Mouse (Mus musculus) megakaryocyte, embryonic 14.5 days (primary cell): Measurements from ENCODE around the gene Fry.

Experiments used
- FLI1 ChIP-seq: IDR thresholded peaks from 2 replicates; pipeline ENCODE4 v1.6.1; 2012; ENCODE audit warnings: low read length, inconsistent platforms, mixed read lengths
- GATA1 ChIP-seq: IDR thresholded peaks from 3 replicates; pipeline ENCODE4 v1.6.1; 2012; ENCODE audit warnings: mixed read lengths, low read length, inconsistent platforms, borderline replicate concordance

GRCm38 (mm10) chr5:150281084-150281483 is 162.6 kb downstream of the Fry start:
- TF ChIP-seq GATA1 (no peak), FLI1 (no peak)
